Mouse (Mus musculus): ENCODE measurements around the gene Klk1b26. TPM values are rescaled to one million over a fixed set of nuclear protein-coding genes. Genes with fewer than 3 reads are reported as not detected.
"Not testable (repeated sequence)": the region's sequence is repeated elsewhere in the genome, so short reads cannot be mapped to it uniquely, and the experiment has no call there.

The Klk1b26 gene
- 1 to 10 TPM; 1.7 to 7.4 (median 4.1) TPM for total RNA-seq (2022)

DNA sequence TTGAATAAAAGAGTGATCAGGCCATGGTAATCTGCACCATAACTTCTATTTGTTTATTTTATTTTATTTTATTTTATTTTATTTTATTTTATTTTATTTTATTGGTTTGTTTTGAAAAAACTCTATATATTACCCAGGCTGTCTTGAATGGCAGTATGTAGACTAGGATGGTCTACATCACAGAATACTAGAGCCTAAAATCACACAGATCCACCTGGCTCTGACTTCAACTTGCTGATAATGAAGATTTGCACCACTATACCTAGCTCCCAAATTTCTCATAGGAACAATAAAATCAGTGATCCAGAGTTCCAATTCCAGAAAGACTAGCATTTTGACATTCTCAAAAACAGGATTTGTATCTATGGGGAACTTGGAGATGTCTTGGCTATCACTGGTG lies at the start of gene Klk1b26:
Klk1b26 (plus strand) TSS at position 301 of the 400 bp plus-strand sequence.
- not testable (repeated sequence) for DNase-seq (ENCODE audit: low spot score)

- DNase-seq (ENCODE audit: low spot score): no peak
Observed at GRCm38 (mm10) chr7:43966451-43966850, 45.5 kb upstream of the Klk1b26 start, which contains the start of gene Klk1b1. Klk1b1 (plus strand) TSS chr7:43966751.

GRCm38 (mm10) chr7:43967058-43967457 lies 44.9 kb upstream of the Klk1b26 start:
- no peak for DNase-seq (ENCODE audit: low spot score)

- no peak for DNase-seq (ENCODE audit: low spot score)
Observed at GRCm38 (mm10) chr7:43967612-43968011, 44.4 kb upstream of the Klk1b26 start.

DNA sequence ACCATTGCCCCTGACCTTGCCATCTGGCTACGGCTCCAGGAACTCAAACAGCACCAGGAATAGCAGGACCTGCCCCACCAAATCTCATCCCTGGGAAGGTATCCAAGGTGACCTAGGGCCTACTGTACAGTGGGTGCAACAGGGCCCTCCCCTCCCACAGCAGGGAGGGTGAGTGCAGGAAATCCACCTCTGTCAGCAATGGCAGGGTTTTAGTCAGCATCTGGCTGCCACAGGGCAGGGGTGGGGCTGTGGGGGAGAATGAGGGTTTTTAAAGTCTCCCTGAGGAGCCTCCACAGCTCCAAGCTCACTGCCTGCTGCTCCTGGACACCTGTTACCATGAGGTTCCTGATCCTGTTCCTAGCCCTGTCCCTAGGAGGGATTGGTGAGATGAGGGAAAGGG lies 36.2 kb upstream of the Klk1b26 start, which contains the start of gene Klk1b9:
Klk1b9 (plus strand) TSS at position 301 of the 400 bp plus-strand sequence.
- not testable (repeated sequence) for DNase-seq (ENCODE audit: low spot score)

GRCm38 (mm10) chr7:43985657-43986056 lies 26.3 kb upstream of the Klk1b26 start:
- no peak for DNase-seq (ENCODE audit: low spot score)

DNA sequence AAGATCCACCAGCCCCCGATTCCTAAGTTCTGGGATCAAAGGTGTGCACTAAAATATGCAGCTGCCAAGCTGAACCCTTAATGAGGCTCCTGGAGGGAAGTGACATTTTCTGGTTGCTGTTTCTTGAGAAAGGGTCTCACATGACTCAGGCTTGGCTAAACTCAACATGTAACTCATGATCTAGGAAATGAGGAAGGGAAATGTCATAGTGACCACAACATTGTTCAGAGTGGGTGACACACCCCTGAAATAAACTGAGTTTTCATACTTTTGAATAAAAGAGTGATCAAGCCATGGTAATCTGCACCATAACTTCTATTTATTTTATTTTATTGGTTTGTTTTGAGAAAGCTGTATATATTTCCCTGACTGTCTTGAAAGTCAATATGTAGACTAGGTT lies 17.1 kb upstream of the Klk1b26 start:
- not testable (repeated sequence) for DNase-seq (ENCODE audit: low spot score)

DNA sequence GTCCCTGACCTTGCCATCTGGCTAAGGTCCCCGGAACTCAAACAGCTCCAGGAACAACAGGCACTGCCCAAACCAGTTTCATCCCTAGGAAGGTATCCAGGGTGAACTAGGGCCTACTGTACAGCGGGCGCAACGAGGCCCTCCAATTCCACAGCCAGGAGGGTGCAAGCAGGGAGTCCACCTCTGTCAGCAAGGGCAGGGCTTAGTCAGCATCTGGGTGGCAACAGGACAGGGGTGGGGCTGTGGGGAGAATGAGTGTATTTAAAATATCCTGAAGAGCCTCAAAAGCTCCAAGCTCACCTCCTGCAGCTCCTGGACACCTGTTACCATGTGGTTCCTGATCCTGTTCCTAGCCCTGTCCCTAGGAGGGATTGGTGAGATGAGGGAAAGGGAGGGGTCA lies 16.4 kb upstream of the Klk1b26 start, which contains the start of gene Klk1b11:
Klk1b11 (plus strand) TSS at position 301 of the 400 bp plus-strand sequence.
- not testable (repeated sequence) for DNase-seq (ENCODE audit: low spot score)

DNA sequence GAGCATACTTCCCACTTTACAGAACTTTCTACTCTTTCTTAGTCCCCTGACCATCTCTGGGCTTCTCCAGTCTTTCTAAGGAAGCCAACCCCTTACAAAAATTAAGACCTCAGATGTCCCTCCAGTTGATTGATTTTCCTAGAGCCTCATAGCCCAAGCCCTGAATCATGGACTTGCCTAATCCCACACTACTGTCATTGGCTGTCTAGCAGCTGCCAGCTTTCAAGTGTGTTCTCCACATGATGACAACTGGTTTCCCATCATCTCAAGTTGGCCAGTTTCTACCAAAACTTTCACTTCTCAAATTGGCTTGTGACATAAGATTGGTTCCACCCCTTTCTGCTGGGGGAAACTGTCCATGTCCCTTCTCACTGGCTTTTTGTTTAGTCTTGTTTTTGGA lies 7.1 kb upstream of the Klk1b26 start:
- no peak for DNase-seq (ENCODE audit: low spot score)

DNA sequence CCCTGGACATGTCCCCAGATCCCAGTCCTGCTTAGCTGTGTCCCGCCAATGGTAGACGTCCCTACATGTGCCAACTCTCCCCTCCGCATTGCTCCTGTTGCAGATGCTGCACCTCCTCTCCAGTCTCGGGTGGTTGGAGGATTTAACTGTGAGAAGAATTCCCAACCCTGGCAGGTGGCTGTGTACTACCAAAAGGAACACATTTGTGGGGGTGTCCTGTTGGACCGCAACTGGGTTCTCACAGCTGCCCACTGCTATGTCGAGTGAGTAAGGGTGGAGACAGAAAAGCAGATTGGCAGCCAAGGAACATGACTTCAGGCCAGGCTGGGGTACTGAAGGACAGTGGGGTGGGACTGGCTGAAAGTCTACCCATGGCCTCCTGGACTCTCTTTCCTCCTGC lies 2.7 kb downstream of the Klk1b26 start:
- not testable (repeated sequence) for DNase-seq (ENCODE audit: low spot score)

DNA sequence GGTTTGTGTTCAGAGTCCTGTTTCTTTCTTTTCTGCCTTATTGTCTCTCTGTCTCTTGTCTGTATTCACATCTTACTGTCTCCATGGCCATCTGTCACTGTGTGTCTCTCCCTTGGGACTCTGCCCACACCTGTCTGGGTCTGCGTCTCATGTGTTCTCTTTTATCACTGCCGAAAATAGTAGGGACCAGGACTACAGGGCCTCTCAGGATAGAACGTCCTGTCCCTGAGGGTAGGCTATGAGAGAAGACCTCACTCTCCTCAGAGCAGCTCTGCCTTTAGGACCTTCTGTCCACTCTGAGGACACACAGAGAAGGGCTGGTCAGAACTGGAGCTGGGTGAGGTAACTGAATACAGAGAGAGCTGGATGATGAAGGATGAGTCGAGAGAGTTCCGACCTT lies 3.1 kb downstream of the Klk1b26 start:
- DNase-seq (ENCODE audit: low spot score): no peak

GRCm38 (mm10) chr7:44051990-44052389 lies 40.0 kb downstream of the Klk1b26 start, which contains the start of gene Klk1b27:
Klk1b27 (plus strand) TSS chr7:44052290.
- not testable (repeated sequence) for DNase-seq (ENCODE audit: low spot score)

Other genes with a start within 250 kb of the Klk1b26 start
- gene Klk12, start 243.3 kb upstream of the Klk1b26 start, total RNA-seq (2022): not detected
- gene Klk11, start 237.6 kb upstream of the Klk1b26 start, total RNA-seq (2022): under 1 TPM in 3 of 4 experiments, not detected in 1; 0.32 to 0.79 (median 0.37) TPM
- gene Klk10, start 231.1 kb upstream of the Klk1b26 start, total RNA-seq (2022): under 1 TPM; 0.22 to 0.57 (median 0.25) TPM
- not detected for gene Klk9, start 220.3 kb upstream of the Klk1b26 start, total RNA-seq (2022)
- 10 to 100 TPM in 3 of 4 experiments, 1 to 10 TPM in 1; 9.4 to 12.4 (median 11.2) TPM for gene Klk8, start 214.6 kb upstream of the Klk1b26 start, total RNA-seq (2022)
- gene Klk7, start 200.9 kb upstream of the Klk1b26 start, total RNA-seq (2022): not detected
- gene Klk6, start 187.7 kb upstream of the Klk1b26 start, total RNA-seq (2022): not detected
- gene Klk5, start 170.2 kb upstream of the Klk1b26 start, total RNA-seq (2022): not detected
- gene Klk4, start 131.0 kb upstream of the Klk1b26 start, total RNA-seq (2022): not detected
- not detected for gene Klk15, start 78.4 kb upstream of the Klk1b26 start, total RNA-seq (2022)
- not detected for gene Klk1b8, start 61.5 kb upstream of the Klk1b26 start, total RNA-seq (2022)
- not detected for gene Klk1b1, start 45.4 kb upstream of the Klk1b26 start, total RNA-seq (2022)
- gene Klk1b9, start 36.1 kb upstream of the Klk1b26 start, total RNA-seq (2022): not detected
- not detected for gene Klk1b11, start 16.3 kb upstream of the Klk1b26 start, total RNA-seq (2022)
- not detected for gene Klk1b27, start 40.1 kb downstream of the Klk1b26 start, total RNA-seq (2022)
- not detected for gene Klk1b21, start 90.2 kb downstream of the Klk1b26 start, total RNA-seq (2022)
- not detected for gene Klk1b22, start 100.5 kb downstream of the Klk1b26 start, total RNA-seq (2022)
- not detected for gene Klk1b16, start 124.6 kb downstream of the Klk1b26 start, total RNA-seq (2022)
- not detected for gene Klk1b24, start 176.1 kb downstream of the Klk1b26 start, total RNA-seq (2022)
- not detected for gene Klk1b3, start 186.0 kb downstream of the Klk1b26 start, total RNA-seq (2022)
- not detected for gene Klk1b4, start 195.3 kb downstream of the Klk1b26 start, total RNA-seq (2022)
- not detected for gene Klk1b5, start 203.8 kb downstream of the Klk1b26 start, total RNA-seq (2022)
- gene Klk1, start 213.2 kb downstream of the Klk1b26 start, total RNA-seq (2022): under 1 TPM in 2 of 4 experiments, not detected in 2; 0.47 to 0.57 TPM
- not detected for gene Gm36864, start 224.0 kb downstream of the Klk1b26 start, total RNA-seq (2022)
- gene 1700028J19Rik, start 234.5 kb downstream of the Klk1b26 start, total RNA-seq (2022): under 1 TPM; 0.31 to 0.98 (median 0.74) TPM
- 10 to 100 TPM in 3 of 4 experiments, 1 to 10 TPM in 1; 8.9 to 18.2 (median 13.7) TPM for gene 2410002F23Rik, start 234.6 kb downstream of the Klk1b26 start, total RNA-seq (2022)
- not detected for gene Acp4, start 245.2 kb downstream of the Klk1b26 start, total RNA-seq (2022)
- not detected for gene Gm15517, start 249.3 kb downstream of the Klk1b26 start, total RNA-seq (2022)

Measured in heart, adult 8-10 months (tissue).